Mouse (Mus musculus) liver, embryonic 14.5 days (tissue): ENCODE results near the gene Zbtb34. TPM values are rescaled to one million over a fixed set of nuclear protein-coding genes. Genes with fewer than 3 reads are reported as not detected.

Experiments
- ATAC-seq: fragments of 200-750 bp; cut with Nextera tagmentation; 2 replicates; pipeline ENCODE4 v1.8.0; 2017; ENCODE audit warnings: moderate number of reproducible peaks, mild to moderate bottlenecking, moderate library complexity; ENCODE audit not compliant: insufficient read depth
- DNase-seq, 3 experiments: peaks; one replicate each; pipeline ENCODE4 v3.0.0-alpha.2; 2012 to 2013; ENCODE audit warnings: low read depth in 3 of 3, low spot score in 3 of 3
- H3K27ac ChIP-seq: fragments of 300-500 bp; sonication (generic); 2 replicates; pipeline ENCODE4 v1.5.1; 2014; ENCODE audit warnings: moderate library complexity, mild to moderate bottlenecking, control low read depth, inconsistent platforms
- H3K27me3 ChIP-seq: fragments of 300-500 bp; sonication (generic); 2 replicates; pipeline ENCODE4 v1.6.1; 2014; ENCODE audit warnings: mild to moderate bottlenecking, low read length, moderate library complexity; ENCODE audit not compliant: control insufficient read depth, insufficient read depth
- H3K36me3 ChIP-seq: fragments of 300-500 bp; sonication (generic); replicated peaks from 2 replicates; pipeline ENCODE4 v1.6.1; 2014; ENCODE audit warnings: low read depth; ENCODE audit not compliant: control insufficient read depth, insufficient read depth
- H3K4me1 ChIP-seq, 2 experiments: fragments of 200-500 bp in 1 of 2; fragments of 300-500 bp in 1 of 2; sonication (generic) in 1 of 2; replicated peaks; 2 replicates each; pipeline ENCODE4 v1.6.1; 2012 to 2014; ENCODE audit warnings: antibody characterized with exemption in 1 of 2, inconsistent platforms in 1 of 2, low read length in 1 of 2; ENCODE audit not compliant: control insufficient read depth in 2 of 2, insufficient read depth in 2 of 2
- H3K4me2 ChIP-seq: fragments of 300-500 bp; sonication (generic); 2 replicates; pipeline ENCODE4 v1.6.1; 2014; ENCODE audit warnings: low read depth, mild to moderate bottlenecking, control low read depth, moderate library complexity
- H3K4me3 ChIP-seq, 2 experiments: fragments of 200-500 bp in 1 of 2; fragments of 300-500 bp in 1 of 2; sonication (generic) in 1 of 2; 2 replicates each; pipeline ENCODE4 v1.5.1; 2012 to 2014; ENCODE audit warnings: low read depth in 2 of 2, low read length in 2 of 2, mild to moderate bottlenecking in 2 of 2, control low read depth in 1 of 2, inconsistent platforms in 1 of 2, moderate library complexity in 1 of 2; ENCODE audit not compliant: insufficient read depth in 1 of 2
- H3K9ac ChIP-seq: fragments of 300-500 bp; sonication (generic); replicated peaks from 2 replicates; pipeline ENCODE4 v1.6.1; 2014; ENCODE audit warnings: mild to moderate bottlenecking, control low read depth, moderate library complexity
- H3K9me3 ChIP-seq: fragments of 300-500 bp; sonication (generic); 2 replicates; pipeline ENCODE4 v1.6.1; 2016; ENCODE audit warnings: low read length, mixed read lengths; ENCODE audit not compliant: control insufficient read depth
- CTCF ChIP-seq: IDR thresholded peaks from 2 replicates; pipeline ENCODE4 v1.5.1; 2016; ENCODE audit warnings: antibody characterized with exemption, low read depth, control low read depth
- EP300 ChIP-seq: IDR thresholded peaks from 2 replicates; pipeline ENCODE4 v1.6.1; 2016; ENCODE audit warnings: antibody characterized with exemption, low read depth
- WGBS: fragments of 180-500 bp; shearing (Covaris S2); extraction: QIAGEN DNeasy Blood & Tissue Kit; methylation state at CpG from one replicate; pipeline ENCODE4 v1.1.7; 2014; ENCODE audit not compliant: insufficient replicate concordance; 5-methylcytosine and 5-hydroxymethylcytosine counted together
- polyA plus RNA-seq, 2 experiments: library from polyadenylated mRNA; depleted of rRNA in 1 of 2; stranded (reverse) in 1 of 2; unstranded in 1 of 2; fragments of >200 nt; fragmentation: Nextera tagmentation in 1 of 2; extraction: Ambion mirVana in 1 of 2; gene quantifications; 2 replicates each; pipeline versions ENCODE4 v1.2.1 to v1.2.3; 2012 to 2014

The Zbtb34 gene
- polyA plus RNA-seq, 2 experiments: 1.3 to 3.9 TPM

GRCm38 (mm10) chr2:33371648-33372408, 59.3 kb downstream of the Zbtb34 start:
- DNase-seq (no peak), ATAC-seq (no peak)
- Histone ChIP-seq H3K27me3 (no peaks in the 10 kb centered on the region), H3K4me1 (peaks cover 0 to 3% of the 10 kb centered on the region in 2 experiments; a peak in 1 of 4 replicates), H3K27ac (no peak overlapping the region), H3K9ac (no peak overlapping the region), H3K9me3 (no peaks in the 10 kb centered on the region), H3K36me3 (no peaks in the 10 kb centered on the region), H3K4me3 (peak overlapping the region; percentile 37 to 70; a peak in 3 of 4 replicates), H3K4me2 (peak overlapping the region; percentile 75)
- WGBS: 32% methylated on average over 18 of the region's 18 CpGs
- TF ChIP-seq EP300: no peak
- no peak for TF ChIP-seq CTCF

- 1% methylated on average over 60 of the region's 74 CpGs for WGBS
- H3K9me3 ChIP-seq: no peaks in the 10 kb centered on the region
- H3K27ac ChIP-seq: no peak within 1 kb of the TSS
- no peaks in the 10 kb centered on the region for H3K36me3 ChIP-seq
- H3K4me2 ChIP-seq: peak within 1 kb of the TSS; percentile 75
- TF ChIP-seq EP300 (no peak), CTCF (no peak)
- DNase-seq (peak; percentile 78 to 80 (median 79)), ATAC-seq (peak; percentile 97)
- peak within 1 kb of the TSS; percentile 51 for H3K9ac ChIP-seq
- peaks cover 0 to 7% of the 10 kb centered on the region in 2 experiments; a peak in 1 of 4 replicates for H3K4me1 ChIP-seq
- H3K4me3 ChIP-seq: peak within 1 kb of the TSS; percentile 70 to 79
- H3K27me3 ChIP-seq: no peaks in the 10 kb centered on the region
These were observed 60.1 kb downstream of the Zbtb34 start, which contains the start of gene Ralgps1 for GRCm38 (mm10) chr2:33370777-33371647. Gene Ralgps1, minus strand, starts transcription at chr2:33371486.

- 13% methylated on average over 14 of the region's 15 CpGs for WGBS
- no peak overlapping the region for H3K9ac ChIP-seq
These were observed 60.8 kb downstream of the Zbtb34 start for GRCm38 (mm10) chr2:33370276-33370776.

GRCm38 (mm10) chr2:33369453-33369852, 61.7 kb downstream of the Zbtb34 start:
- ATAC-seq (no peak), DNase-seq (no peak)
- Histone ChIP-seq H3K27ac (no peak overlapping the region), H3K4me2 (no peak overlapping the region), H3K36me3 (no peaks in the 10 kb centered on the region), H3K4me3 (no peak overlapping the region), H3K9me3 (no peaks in the 10 kb centered on the region), H3K9ac (no peak overlapping the region), H3K4me1 (peaks cover 0 to 7% of the 10 kb centered on the region in 2 experiments; a peak in 1 of 4 replicates), H3K27me3 (no peaks in the 10 kb centered on the region)
- TF ChIP-seq CTCF (no peak), EP300 (no peak)
- WGBS: 61% methylated on average over 3 of the region's 3 CpGs

More at GRCm38 (mm10) chr2:33370276-33370776, 60.8 kb downstream of the Zbtb34 start:
- TF ChIP-seq EP300 (no peak), CTCF (no peak)
- Histone ChIP-seq H3K4me1 (peaks cover 0 to 7% of the 10 kb centered on the region in 2 experiments; a peak in 1 of 4 replicates), H3K9me3 (no peaks in the 10 kb centered on the region), H3K4me3 (peak overlapping the region; percentile 62 to 70), H3K27me3 (no peaks in the 10 kb centered on the region), H3K27ac (no peak overlapping the region), H3K36me3 (no peaks in the 10 kb centered on the region), H3K4me2 (peak overlapping the region; percentile 75)
- ATAC-seq (no peak), DNase-seq (no peak)
